Mouse (Mus musculus): ENCODE data around the gene Cnst.

DNA sequence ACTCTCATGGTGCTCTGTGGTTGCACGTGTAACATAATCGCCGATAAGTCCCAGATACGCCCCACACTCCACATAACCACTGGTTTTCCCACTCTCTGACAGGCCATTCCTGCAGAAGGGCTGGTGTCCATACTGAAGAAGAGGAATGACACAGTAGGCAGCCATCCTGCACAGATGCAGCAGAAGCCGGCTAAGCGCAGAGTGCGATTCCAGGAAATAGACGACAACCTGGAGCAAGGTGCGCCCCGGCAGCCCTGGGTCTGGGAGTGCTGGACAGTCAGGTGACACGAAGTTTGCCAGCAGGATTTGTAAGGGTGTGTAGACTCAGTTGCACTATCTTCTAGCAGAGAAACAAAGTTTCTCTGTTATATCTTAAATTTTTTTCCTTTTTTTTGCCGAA is 76.5 kb downstream of the Cnst start:
- TF ChIP-seq CTCF (IDR thresholded peaks at IDR 0.05; ENCODE audit: borderline replicate concordance, insufficient read depth, low read depth, low read length) = no peak
- TF ChIP-seq POLR2A (IDR thresholded peaks at IDR 0.05; ENCODE audit: borderline replicate concordance, insufficient read depth, low read length) = no peak

Measured in cerebellum, adult 2 months (tissue).